ENCODE assay signal across 21 mouse cellular contexts in genomic region chr15:73979201-73979600, GRCm38 (mm10).
"Had no signal": no experiment of that assay in that cellular context is flagged by ENCODE, and none has a peak within 500 bp of the region (broad histone marks: within the 10 kb centered on the region; RNA-seq: fewer than 3 reads in every experiment).

No protein-coding gene starts in this region.

- DNase-seq: kidney, adult 9 months; kidney, postnatal 14 days; layer of hippocampus, adult 9-11 months; layer of hippocampus, postnatal 36 days; left cerebral cortex, postnatal 4 days; liver, postnatal 0 days; lung, embryonic 14.5 days; thymus, adult 18-20 months; thymus, postnatal 36 days had no signal

- H3K36me3 ChIP-seq: limb, embryonic 12.5 days; limb, embryonic 15.5 days; midbrain, embryonic 12.5 days; midbrain, embryonic 15.5 days; neural tube, embryonic 12.5 days; neural tube, embryonic 15.5 days had no signal

- H3K27ac ChIP-seq: layer of hippocampus, adult 2 months; left cerebral cortex, adult 2 months; limb, embryonic 12.5 days; limb, embryonic 15.5 days; liver, embryonic 14.5 days; macrophage; midbrain, embryonic 12.5 days; midbrain, embryonic 15.5 days; neural tube, embryonic 12.5 days; neural tube, embryonic 15.5 days had no signal

- H3K4me1 ChIP-seq: limb, embryonic 12.5 days; limb, embryonic 15.5 days had no signal

- H3K27me3 ChIP-seq: midbrain, embryonic 12.5 days; midbrain, embryonic 15.5 days; neural tube, embryonic 15.5 days had no signal

- H3K9ac ChIP-seq: limb, embryonic 12.5 days; limb, embryonic 15.5 days; liver, embryonic 14.5 days; liver, postnatal 0 days; lung, embryonic 14.5 days; midbrain, embryonic 12.5 days; midbrain, embryonic 15.5 days; neural tube, embryonic 12.5 days; neural tube, embryonic 15.5 days had no signal

- H3K4me2 ChIP-seq: limb, embryonic 12.5 days; limb, embryonic 15.5 days; liver, embryonic 11.5 days; lung, embryonic 14.5 days; midbrain, embryonic 12.5 days; midbrain, embryonic 15.5 days; neural tube, embryonic 12.5 days; neural tube, embryonic 15.5 days had no signal

- H3K4me3 ChIP-seq: layer of hippocampus, adult 2 months; left cerebral cortex, adult 2 months; limb, embryonic 12.5 days; limb, embryonic 15.5 days; midbrain, embryonic 12.5 days; midbrain, embryonic 15.5 days; neural tube, embryonic 12.5 days; neural tube, embryonic 15.5 days had no signal

- H3K9me3 ChIP-seq: limb, embryonic 12.5 days; limb, embryonic 15.5 days; midbrain, embryonic 12.5 days; midbrain, embryonic 15.5 days; neural tube, embryonic 12.5 days; neural tube, embryonic 15.5 days had no signal

- ATAC-seq: liver, postnatal 0 days; lung, postnatal 0 days; midbrain, embryonic 15.5 days had no signal
